Mouse (Mus musculus) fat pad, adult 2 months (tissue): ENCODE data around the gene Armh1.
"Not testable (repeated sequence)": the region's sequence is repeated elsewhere in the genome, so short reads cannot be mapped to it uniquely, and the experiment has no call there.

ENCODE experiments used
- DNase-seq: peaks from one replicate; pipeline ENCODE4 v3.0.0-alpha.2; 2011; ENCODE audit warnings: low read depth, low spot score; ENCODE audit errors: extremely low read depth

Armh1 gene

GRCm38 (mm10) chr4:117224122-117224521, 27.8 kb downstream of the Armh1 start:
- DNase-seq = no peak

DNA sequence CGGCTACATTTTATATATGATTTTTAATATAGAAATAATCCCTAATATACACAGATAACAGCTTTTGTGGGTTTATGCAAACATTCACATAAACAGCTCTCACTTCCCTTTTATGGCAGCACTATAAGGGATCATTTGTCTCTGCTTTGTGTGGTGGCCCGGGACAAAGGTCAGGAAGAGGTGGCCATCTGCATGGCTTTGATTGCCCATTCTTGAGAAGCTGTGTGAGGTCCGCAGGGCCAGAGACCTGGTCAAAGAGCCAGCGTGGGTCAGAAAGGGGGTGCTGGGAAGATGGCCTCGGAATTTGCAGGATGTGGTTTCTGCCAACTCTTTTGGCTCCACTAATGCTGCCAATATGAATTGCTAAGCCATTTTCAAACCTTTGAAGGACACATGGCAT, 28.9 kb downstream of the Armh1 start:
- DNase-seq = no peak

GRCm38 (mm10) chr4:117221836-117222235, 30.1 kb downstream of the Armh1 start:
- DNase-seq = no peak

DNA sequence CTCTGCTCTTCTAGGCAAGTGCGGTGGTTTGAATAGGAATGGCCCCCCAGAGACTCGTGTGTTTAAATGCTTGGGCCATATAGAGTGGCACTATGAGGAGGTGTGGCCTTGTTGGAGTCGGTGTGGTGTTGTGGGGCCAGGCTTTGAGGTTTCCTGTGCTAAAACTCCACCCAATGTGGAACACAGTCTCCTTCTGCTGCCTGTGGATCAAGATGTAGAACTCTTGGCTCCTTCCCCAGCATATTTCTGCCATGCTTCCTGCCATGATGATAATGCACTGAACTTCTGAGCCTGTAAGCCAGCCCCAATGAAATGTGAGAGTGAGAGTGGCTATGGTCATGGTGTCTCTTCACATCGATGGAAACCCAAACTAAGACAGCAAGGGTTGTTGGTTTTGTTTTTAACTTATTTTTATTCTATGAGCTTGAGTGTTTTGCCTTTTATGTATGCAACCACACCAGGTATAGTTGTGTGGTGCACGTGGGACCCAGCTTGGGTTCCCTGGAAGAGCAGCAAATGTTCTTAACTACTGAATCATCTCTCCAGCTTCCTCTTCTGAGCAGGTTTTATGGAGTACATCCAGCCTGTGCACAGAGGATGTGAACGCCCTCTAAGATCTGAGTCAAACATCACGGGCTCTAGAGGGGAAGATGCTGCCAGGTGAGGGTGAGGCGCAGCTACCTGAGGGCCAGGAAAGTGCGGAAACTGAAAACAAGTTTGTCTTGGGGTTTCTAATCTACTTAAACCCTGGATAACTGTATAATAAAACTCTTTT, 31.0 kb downstream of the Armh1 start:
- DNase-seq = no peak

GRCm38 (mm10) chr4:117218517-117219219, 33.3 kb downstream of the Armh1 start:
- no peak for DNase-seq

GRCm38 (mm10) chr4:117217029-117217428, 34.9 kb downstream of the Armh1 start:
- no peak for DNase-seq

GRCm38 (mm10) chr4:117214250-117214649, 37.7 kb downstream of the Armh1 start:
- no peak for DNase-seq

GRCm38 (mm10) chr4:117210147-117211074, 41.5 kb downstream of the Armh1 start:
- no peak for DNase-seq

DNA sequence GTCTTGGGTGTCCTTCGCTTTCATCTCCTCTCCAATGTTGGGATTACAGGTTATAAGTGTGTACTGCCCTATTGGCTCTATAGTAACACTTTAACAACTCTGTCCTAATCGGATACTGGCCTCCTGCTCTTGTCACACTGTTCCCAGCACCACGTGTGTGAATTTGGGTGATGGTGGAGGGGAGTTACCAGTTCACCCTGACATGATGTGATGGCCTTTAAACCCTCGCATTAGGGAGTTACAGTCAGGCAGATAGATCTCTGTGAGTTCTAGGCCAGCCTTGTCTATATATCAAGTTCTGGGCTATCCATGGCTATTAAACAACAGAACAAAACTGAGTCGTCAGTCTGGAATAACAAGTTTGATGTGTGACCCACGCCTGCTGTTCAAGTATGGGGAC, 42.3 kb downstream of the Armh1 start:
- no peak for DNase-seq

- DNase-seq = no peak
Measured at GRCm38 (mm10) chr4:117202992-117203354, 49.0 kb downstream of the Armh1 start.

DNA sequence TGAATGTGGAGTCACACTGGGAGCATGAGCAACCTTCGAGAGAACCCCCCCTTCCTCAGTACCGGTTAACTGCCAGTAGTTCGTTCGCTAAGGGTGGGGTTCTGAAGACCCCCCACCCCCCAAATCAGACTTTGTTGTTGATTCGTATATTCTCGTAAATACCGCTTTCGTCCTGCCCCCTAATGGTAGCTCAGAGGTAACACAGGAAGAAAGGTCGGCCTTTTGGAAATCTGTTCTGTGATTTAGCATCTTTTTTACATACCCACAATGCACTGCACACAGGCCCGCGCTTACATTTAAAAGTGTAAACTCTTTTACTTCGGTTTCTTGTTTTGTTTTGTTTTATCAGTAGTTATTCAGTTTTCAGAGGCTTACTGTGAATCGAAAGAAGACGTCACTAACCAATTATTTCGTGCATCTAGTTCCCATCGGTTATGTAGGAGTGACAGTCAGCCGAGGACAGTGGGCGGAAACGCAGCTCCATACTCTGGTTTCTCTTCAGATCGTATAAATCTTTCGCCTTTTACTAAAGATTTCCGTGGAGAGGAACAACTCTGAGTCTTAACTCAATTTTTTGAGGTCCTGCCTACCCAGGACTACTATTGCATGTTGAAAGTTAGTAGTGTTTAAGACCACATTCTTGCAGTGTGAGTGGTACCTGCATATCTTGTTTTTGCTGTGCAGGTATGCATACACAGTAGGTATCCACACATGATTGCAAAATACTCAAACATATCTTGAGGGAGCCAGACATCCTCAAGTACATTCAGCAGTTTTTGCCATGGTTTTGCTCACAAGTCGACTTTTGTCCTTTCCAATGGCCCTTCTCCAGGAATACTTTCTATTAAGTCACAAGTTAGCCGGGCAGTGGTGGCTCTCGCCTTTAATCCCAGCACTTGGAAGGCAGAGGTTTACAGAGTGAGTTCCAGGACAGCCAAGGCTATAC, 49.6 kb downstream of the Armh1 start:
- DNase-seq = no peak

GRCm38 (mm10) chr4:117191804-117192203, 60.1 kb downstream of the Armh1 start:
- DNase-seq = no peak

DNA sequence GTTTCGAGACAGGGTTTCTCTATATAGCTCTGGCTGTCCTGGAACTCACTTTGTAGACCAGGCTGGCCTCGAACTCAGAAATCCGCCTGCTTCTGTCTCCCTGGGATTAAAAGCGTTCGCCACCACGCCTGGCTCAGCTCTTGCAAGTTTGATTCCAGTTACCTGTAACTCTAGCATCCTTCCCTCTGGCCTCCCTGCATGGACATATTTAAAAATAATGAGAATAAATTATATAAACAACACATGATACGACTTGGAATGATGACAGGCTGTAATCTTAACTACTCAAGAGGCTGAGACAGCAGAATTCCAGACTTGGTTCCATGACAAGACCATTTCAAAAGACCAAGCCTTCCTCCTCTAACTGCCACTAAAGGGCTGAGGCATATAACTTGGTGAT, 61.3 kb downstream of the Armh1 start:
- no peak for DNase-seq

DNA sequence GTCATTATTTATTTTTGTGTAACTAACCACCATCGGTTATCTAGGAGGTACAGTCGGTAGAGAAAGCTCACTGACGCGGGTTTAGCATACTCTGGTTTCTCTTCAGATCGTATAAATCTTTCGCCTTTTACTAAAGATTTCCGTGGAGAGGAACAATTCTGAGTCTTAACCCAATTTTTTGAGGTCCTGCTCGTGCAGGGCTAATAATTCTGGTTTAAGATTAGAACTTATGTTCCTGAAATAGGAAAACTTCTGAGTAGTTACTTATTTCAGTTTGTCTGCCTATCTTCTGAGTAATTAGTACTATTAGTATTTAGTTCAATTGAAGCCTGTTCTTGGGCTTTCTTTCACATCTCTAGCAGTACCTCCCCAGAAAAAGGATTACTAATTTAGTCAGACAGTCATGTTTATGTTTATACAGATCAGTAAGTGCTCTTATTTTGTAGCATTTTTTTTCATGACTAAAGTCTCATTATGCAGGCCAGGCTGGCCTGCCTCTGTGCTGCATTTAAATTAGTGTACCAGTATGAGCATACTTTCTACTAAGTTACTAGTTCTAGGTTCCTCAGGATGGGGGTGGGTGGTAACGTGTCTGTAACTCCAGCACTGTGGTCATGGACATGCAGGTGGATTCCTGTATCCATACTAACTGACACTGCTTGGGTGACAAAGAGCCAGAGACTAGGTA, 61.9 kb downstream of the Armh1 start:
- DNase-seq = no peak

GRCm38 (mm10) chr4:117189382-117189855, 62.5 kb downstream of the Armh1 start:
- DNase-seq = no peak

DNA sequence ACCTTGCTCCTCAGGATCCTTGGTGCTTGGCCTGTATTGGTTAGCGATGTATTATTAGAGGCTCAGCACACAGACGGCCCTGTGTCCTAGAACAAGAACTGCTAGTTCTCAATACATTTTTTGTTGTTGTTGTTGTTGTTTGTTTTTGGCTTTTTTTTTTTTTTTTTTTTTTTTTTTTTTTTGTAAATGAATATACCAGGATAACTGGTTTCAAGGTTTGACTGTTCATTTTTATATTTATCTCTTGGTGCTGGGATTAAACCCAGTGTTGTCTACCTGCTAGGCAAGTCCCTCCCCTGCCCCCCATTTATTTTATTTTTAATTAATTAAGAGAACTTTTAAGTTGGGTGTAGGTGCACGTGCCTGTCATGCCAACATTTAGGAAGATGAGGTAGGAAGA, 63.0 kb downstream of the Armh1 start:
- DNase-seq = no peak

DNA sequence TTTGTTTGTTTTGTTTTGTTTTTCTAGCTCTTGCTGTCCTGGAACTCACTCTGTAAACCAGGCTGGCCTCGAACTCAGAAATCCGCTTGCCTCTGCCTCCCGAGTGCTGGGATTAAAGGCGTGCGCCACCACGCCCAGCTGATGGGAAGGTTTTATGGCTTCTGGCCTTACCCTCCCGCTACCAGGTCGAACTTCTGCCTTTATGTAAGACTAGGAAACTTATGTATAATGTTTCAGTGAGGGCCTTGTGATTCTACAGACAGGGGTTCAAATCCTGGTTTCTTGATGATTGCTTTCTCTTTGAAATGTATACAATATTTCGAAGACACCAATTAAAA, 69.2 kb downstream of the Armh1 start:
- not testable (repeated sequence) for DNase-seq

DNA sequence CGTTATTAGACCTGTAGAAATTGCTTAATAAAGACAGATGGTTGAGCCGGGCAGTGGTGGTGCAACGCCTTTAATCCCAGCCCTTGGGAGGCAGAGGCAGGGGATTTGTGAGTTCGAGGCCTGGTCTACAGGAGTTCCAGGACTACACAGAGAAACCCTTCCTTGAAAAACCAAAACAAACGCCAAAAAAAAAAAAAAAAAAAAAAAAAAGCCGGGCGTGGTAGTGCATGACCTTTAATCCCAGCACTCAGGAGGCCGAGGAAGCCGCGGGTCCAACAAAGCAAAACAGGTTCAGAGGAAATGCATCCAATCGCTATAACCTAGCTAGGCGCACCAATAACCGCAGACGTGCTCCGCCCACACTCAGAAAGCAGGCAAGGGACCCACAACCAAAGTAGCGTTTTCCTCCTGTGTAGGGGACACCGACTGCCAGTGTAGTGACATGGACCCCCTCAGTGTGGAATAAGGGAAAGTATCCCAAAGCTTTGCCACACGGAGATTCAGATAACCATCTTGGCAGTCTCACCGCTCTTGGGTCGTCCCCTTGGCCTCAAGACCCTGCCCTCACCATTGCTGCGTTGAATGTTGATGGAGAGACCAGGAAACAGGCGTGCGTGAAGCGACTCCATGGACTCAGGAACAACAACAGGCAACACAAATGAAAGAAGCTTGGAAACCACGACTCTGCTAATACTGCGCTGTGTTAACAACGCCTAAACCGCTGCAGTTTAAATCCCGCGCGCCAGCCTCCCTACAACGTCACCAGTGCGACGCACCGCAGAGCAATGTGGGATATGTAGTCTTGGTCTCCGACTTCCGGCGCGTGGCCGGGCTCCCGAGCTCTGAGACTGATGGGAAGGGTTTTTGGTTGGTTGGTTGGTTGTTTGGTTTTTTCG, 69.8 kb downstream of the Armh1 start, which contains the start of gene Kif2c:
Gene Kif2c (minus strand): TSS at position 777 of the 896 bp plus-strand sequence.
- no peak for DNase-seq

GRCm38 (mm10) chr4:117169936-117170335, 82.0 kb downstream of the Armh1 start:
- DNase-seq = no peak
